Mouse (Mus musculus) ES-E14 (cell line): ENCODE data around the gene Frat2. TPM values are rescaled to one million over a fixed set of nuclear protein-coding genes. Genes with fewer than 3 reads are reported as not detected.
"Not testable (repeated sequence)": the region's sequence is repeated elsewhere in the genome, so short reads cannot be mapped to it uniquely, and the experiment has no call there.

ENCODE experiments used
- DNase-seq: peaks from one replicate; pipeline ENCODE4 v3.0.0-alpha.2; 2013; ENCODE audit warnings: low read depth, low spot score
- H3K27ac ChIP-seq: 2 replicates; pipeline ENCODE4 v1.5.1; 2012; ENCODE audit warnings: low read depth, mild to moderate bottlenecking, low read length, moderate library complexity, mixed read lengths; ENCODE audit not compliant: poor library complexity, insufficient read depth, severe bottlenecking
- H3K36me3 ChIP-seq: 2 replicates; pipeline ENCODE4 v1.6.1; 2012; ENCODE audit warnings: mild to moderate bottlenecking, low read length, moderate library complexity, mixed read lengths; ENCODE audit not compliant: control insufficient read depth, poor library complexity, insufficient read depth, severe bottlenecking
- H3K4me1 ChIP-seq, 2 experiments: fragments of 150-350 bp in 1 of 2; sonication (generic) in 1 of 2; 2 replicates each; pipeline ENCODE4 v1.6.1; 2012; ENCODE audit warnings: low read length in 2 of 2, mild to moderate bottlenecking in 1 of 2, mixed read lengths in 1 of 2; ENCODE audit not compliant: control insufficient read depth in 2 of 2, insufficient read depth in 2 of 2, poor library complexity in 1 of 2
- H3K4me3 ChIP-seq, 2 experiments: fragments of 150-350 bp in 1 of 2; sonication (generic) in 1 of 2; 2 replicates each; pipeline ENCODE4 v1.5.1; 2012; ENCODE audit warnings: low read length in 2 of 2, low read depth in 1 of 2, mild to moderate bottlenecking in 1 of 2, mixed read lengths in 1 of 2; ENCODE audit not compliant: insufficient read depth in 1 of 2, poor library complexity in 1 of 2, severe bottlenecking in 1 of 2
- H3K9ac ChIP-seq: 2 replicates; pipeline ENCODE4 v1.6.1; 2012; ENCODE audit warnings: low read depth, mild to moderate bottlenecking, low read length, mixed read lengths; ENCODE audit not compliant: poor library complexity, insufficient read depth, severe bottlenecking
- H3K9me3 ChIP-seq: fragments of 150-350 bp; sonication (generic); 2 replicates; pipeline ENCODE4 v1.6.1; 2012; ENCODE audit warnings: low read depth, mild to moderate bottlenecking, low read length; ENCODE audit not compliant: control insufficient read depth, insufficient read depth
- CHD2 ChIP-seq: IDR thresholded peaks from 2 replicates; pipeline ENCODE4 v1.6.1; 2014; ENCODE audit warnings: mild to moderate bottlenecking, low read depth, low read length, inconsistent platforms
- HCFC1 ChIP-seq: IDR thresholded peaks from 2 replicates; pipeline ENCODE4 v1.6.1; 2012; ENCODE audit warnings: low read length, inconsistent platforms, borderline replicate concordance; ENCODE audit not compliant: insufficient read depth
- MAFK ChIP-seq: IDR thresholded peaks from 2 replicates; pipeline ENCODE4 v1.6.1; 2014; ENCODE audit warnings: mild to moderate bottlenecking, low read depth, low read length, inconsistent platforms; ENCODE audit not compliant: insufficient read depth
- ZC3H11A ChIP-seq: IDR thresholded peaks from 2 replicates; pipeline ENCODE4 v1.6.1; 2012; ENCODE audit warnings: low read depth, mild to moderate bottlenecking, inconsistent platforms, low read length, borderline replicate concordance
- ZNF384 ChIP-seq: IDR thresholded peaks from 2 replicates; pipeline ENCODE4 v1.6.1; 2012; ENCODE audit warnings: low read depth, low read length, inconsistent platforms
- in situ Hi-C, 2 experiments: fragments of 600-800 bp; cut with MboI; formaldehyde crosslinking; loops; one replicate each; pipeline ENCODE4 v1.15.1; 2025; ENCODE audit warnings: low sequenced_read_pairs in 2 of 2, inconsistent platforms in 1 of 2; ENCODE audit not compliant: unreplicated experiment in 2 of 2
- total RNA-seq: library from RNA; depleted of rRNA; stranded (reverse); fragments of 300-350 nt; gene quantifications from 2 replicates; pipeline ENCODE4 v1.2.3, GENCODE M21; 2012

Gene Frat2
- total RNA-seq, 1 experiment: 4.5 TPM

DNA sequence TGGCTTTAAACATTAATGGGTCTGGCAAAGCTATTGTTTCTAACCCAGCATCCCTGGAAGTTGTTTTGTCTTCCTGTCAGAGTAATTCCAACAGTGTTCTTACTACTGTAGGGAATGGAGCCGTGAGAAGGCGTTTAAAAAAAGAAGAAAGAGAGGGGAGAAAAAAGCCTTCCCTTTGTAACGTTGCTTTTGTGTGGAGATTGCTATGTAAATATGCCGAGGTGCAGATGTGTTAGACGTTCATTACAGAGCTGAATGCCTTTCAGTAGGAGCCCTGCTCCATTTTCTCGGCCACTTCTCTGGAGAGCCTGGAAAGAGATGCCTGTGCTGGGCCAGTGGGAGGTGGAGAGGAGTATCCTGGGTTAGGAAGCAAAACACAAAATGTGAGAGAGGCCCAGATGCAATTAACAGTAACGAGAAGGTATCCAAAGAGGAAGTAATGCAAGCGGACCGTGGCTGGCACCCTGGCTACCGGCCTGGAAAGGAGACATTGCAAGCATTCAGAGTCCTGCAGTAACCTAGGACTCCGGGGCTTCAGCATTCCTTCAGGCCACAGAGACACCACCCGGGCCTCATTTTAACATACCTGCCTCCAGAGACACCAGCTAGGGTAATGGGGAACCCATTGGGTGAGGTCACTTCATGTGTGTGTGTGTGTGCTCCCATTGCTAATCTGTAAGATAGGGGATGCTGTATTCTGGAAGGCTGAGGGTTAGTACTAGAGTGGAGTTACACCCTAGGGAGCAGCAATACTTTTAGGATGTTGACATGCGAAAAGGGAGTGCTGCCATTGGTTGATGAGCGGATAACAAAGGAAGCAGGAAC lies 3.0 kb upstream of the Frat2 start:
- TF ChIP-seq ZC3H11A (no peak), CHD2 (no peak), ZNF384 (no peak)
- DNase-seq: no peak

DNA sequence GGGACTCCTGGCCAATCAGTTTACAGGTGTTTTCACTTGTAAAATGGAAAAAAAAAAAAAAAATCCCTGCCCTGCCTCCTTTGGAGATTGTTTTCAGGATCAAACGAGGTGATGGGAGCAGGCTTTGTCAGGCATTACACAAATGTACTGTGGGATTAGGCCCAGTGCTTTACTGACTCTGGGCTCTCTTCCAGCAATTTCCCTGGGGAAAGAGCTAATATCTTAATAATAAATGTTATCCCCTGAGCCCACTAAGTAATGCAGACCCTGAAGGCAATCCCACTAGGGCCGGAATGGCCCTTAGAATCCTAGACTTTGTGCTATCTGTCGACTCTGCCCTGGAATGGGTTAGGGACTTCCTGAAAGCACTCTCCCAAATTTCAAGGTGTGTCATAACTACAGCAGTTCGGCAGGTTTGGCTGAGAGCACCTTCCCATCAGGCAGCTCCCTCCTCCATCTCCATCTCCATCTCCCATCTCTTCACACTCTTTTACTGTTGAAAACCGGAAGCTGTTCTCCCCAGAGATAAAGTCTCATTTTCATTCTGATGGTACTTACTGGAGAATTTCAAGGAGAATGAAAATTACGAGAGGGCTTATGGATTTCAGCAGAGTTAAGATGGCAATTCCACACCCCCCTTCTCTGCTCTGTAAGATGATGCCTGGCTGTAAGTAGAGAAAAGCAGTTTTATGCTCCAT lies 2.2 kb upstream of the Frat2 start:
- in situ Hi-C loops: no loop called here
- no peak overlapping the region for H3K4me3 ChIP-seq
- TF ChIP-seq MAFK: no peak
- TF ChIP-seq ZC3H11A: no peak
- no peak for TF ChIP-seq HCFC1
- no peak for TF ChIP-seq ZNF384
- no peak for TF ChIP-seq CHD2
- no peaks in the 10 kb centered on the region for H3K9me3 ChIP-seq
- no peak for DNase-seq
- peaks cover 0 to 17% of the 10 kb centered on the region in 2 experiments; a peak in 2 of 4 replicates for H3K4me1 ChIP-seq
- H3K27ac ChIP-seq: no peak overlapping the region
- H3K36me3 ChIP-seq: no peaks in the 10 kb centered on the region
- H3K9ac ChIP-seq: no peak overlapping the region

More for the DNA sequence above, 3.0 kb upstream of the Frat2 start:
- Histone ChIP-seq H3K36me3 (no peaks in the 10 kb centered on the region), H3K9ac (no peak overlapping the region), H3K27ac (no peak overlapping the region), H3K9me3 (no peaks in the 10 kb centered on the region), H3K4me3 (no peak overlapping the region), H3K4me1 (peaks cover 0 to 17% of the 10 kb centered on the region in 2 experiments; a peak in 2 of 4 replicates)
- in situ Hi-C loops: no loop called here

DNA sequence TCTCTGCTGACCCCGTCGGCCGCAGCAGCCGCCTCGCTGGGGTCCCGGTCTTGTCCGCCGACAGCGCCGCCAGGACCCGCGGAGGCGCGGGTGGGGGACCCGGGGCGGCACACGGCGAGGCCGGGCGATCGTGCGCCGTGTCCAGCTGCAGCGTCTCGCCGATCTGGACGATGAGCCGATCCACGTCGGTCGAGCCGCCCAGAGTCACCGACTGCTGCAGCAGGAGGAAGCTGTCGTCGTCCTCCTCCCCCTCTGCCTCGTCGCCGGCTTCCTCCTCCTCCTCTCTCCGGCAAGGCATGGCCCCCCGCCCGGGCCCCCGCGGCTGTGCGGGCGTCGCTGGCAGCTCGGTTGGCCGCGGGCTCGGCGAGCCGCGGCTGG lies 329 bp downstream of the Frat2 start:
- H3K36me3 ChIP-seq, in situ Hi-C loops, H3K9me3 ChIP-seq, DNase-seq, H3K27ac ChIP-seq: not testable (repeated sequence)
- Histone ChIP-seq H3K4me3 (peak overlapping the region; percentile 74 to 83), H3K9ac (peak overlapping the region; percentile 60), H3K4me1 (peaks cover 0 to 17% of the 10 kb centered on the region in 2 experiments; a peak in 2 of 4 replicates)

- H3K4me1 ChIP-seq: peaks cover 0 to 17% of the 10 kb centered on the region in 2 experiments; a peak in 2 of 4 replicates
- H3K9ac ChIP-seq: peak overlapping the region; percentile 60
- peak overlapping the region; percentile 74 to 83 for H3K4me3 ChIP-seq
- no peaks in the 10 kb centered on the region for H3K36me3 ChIP-seq
- no peaks in the 10 kb centered on the region for H3K9me3 ChIP-seq
- in situ Hi-C loops: no loop called here
- no peak for DNase-seq
- no peak overlapping the region for H3K27ac ChIP-seq
- TF ChIP-seq ZNF384 (no peak), ZC3H11A (no peak), MAFK (no peak), CHD2 (no peak), HCFC1 (no peak)
Observed at GRCm38 (mm10) chr19:41847091-41847581, 796 bp downstream of the Frat2 start.
